Mouse (Mus musculus) cerebellum, adult 2 months (tissue): Measurements from ENCODE around the gene Extl2. TPM values are rescaled to one million over a fixed set of nuclear protein-coding genes. Genes with fewer than 3 reads are reported as not detected.

Experiments used
- DNase-seq, 2 experiments: peaks; one replicate each; pipeline ENCODE4 v3.0.0; 2021
- H3K27ac ChIP-seq: fragments of 200-500 bp; 2 replicates; pipeline ENCODE4 v1.5.1; 2012; ENCODE audit warnings: low read length, control low read depth, inconsistent platforms; ENCODE audit not compliant: insufficient read depth
- H3K27me3 ChIP-seq: fragments of 200-500 bp; 2 replicates; pipeline ENCODE4 v1.6.1; 2012; ENCODE audit warnings: inconsistent platforms, mild to moderate bottlenecking, low read length, moderate library complexity; ENCODE audit not compliant: control insufficient read depth, insufficient read depth
- H3K4me1 ChIP-seq: fragments of 200-500 bp; 2 replicates; pipeline ENCODE4 v1.6.1; 2011; ENCODE audit warnings: low read length; ENCODE audit not compliant: control insufficient read depth, insufficient read depth
- H3K4me3 ChIP-seq: fragments of 200-500 bp; replicated peaks from 2 replicates; pipeline ENCODE3; 2011; ENCODE audit warnings: mild to moderate bottlenecking, low read depth, low read length, control low read depth; ENCODE audit not compliant: insufficient read depth
- CTCF ChIP-seq: fragments of 200-500 bp; IDR thresholded peaks from 2 replicates; pipeline ENCODE4 v1.5.1; 2011; ENCODE audit warnings: low read depth, mild to moderate bottlenecking, control low read depth, low read length, moderate library complexity, borderline replicate concordance; ENCODE audit not compliant: insufficient read depth
- POLR2A ChIP-seq: fragments of 200-500 bp; IDR thresholded peaks from 2 replicates; pipeline ENCODE4 v1.6.1; 2011; ENCODE audit warnings: low read length, control low read depth, borderline replicate concordance; ENCODE audit not compliant: insufficient read depth
- WGBS: fragments of 180-500 bp; shearing (Covaris S2); methylation state at CpG from one replicate; pipeline ENCODE4 v1.1.7; 2018; 5-methylcytosine and 5-hydroxymethylcytosine counted together
- polyA plus RNA-seq: library from polyadenylated mRNA; depleted of rRNA; stranded (reverse); fragments of >200 nt; gene quantifications from 2 replicates; pipeline ENCODE4 v1.2.3, GENCODE M21; 2012

Extl2 gene
- polyA plus RNA-seq, 1 experiment: 70.0 TPM

GRCm38 (mm10) chr3:115992588-115992987, 14.7 kb upstream of the Extl2 start:
- no peak for DNase-seq
- Histone ChIP-seq H3K27me3 (no peaks in the 10 kb centered on the region), H3K4me1 (no peaks in the 10 kb centered on the region), H3K27ac (no peak overlapping the region), H3K4me3 (no peak overlapping the region)
- 89% methylated on average over 4 of the region's 4 CpGs for WGBS
- TF ChIP-seq POLR2A: no peak
- no peak for TF ChIP-seq CTCF

GRCm38 (mm10) chr3:115993025-115993424, 14.2 kb upstream of the Extl2 start:
- WGBS: 86% methylated on average over 10 of the region's 10 CpGs
- Histone ChIP-seq H3K27me3 (no peaks in the 10 kb centered on the region), H3K4me3 (no peak overlapping the region), H3K4me1 (no peaks in the 10 kb centered on the region), H3K27ac (no peak overlapping the region)
- no peak for TF ChIP-seq POLR2A
- TF ChIP-seq CTCF: no peak
- DNase-seq: no peak

- no peak for TF ChIP-seq CTCF
- no peak for TF ChIP-seq POLR2A
- H3K4me3 ChIP-seq: no peak overlapping the region
- H3K27ac ChIP-seq: no peak overlapping the region
- WGBS: 91% methylated on average over 5 of the region's 5 CpGs
- H3K4me1 ChIP-seq: no peaks in the 10 kb centered on the region
- DNase-seq: no peak
- H3K27me3 ChIP-seq: no peaks in the 10 kb centered on the region
Observed at GRCm38 (mm10) chr3:115996929-115997328, 10.3 kb upstream of the Extl2 start.

DNA sequence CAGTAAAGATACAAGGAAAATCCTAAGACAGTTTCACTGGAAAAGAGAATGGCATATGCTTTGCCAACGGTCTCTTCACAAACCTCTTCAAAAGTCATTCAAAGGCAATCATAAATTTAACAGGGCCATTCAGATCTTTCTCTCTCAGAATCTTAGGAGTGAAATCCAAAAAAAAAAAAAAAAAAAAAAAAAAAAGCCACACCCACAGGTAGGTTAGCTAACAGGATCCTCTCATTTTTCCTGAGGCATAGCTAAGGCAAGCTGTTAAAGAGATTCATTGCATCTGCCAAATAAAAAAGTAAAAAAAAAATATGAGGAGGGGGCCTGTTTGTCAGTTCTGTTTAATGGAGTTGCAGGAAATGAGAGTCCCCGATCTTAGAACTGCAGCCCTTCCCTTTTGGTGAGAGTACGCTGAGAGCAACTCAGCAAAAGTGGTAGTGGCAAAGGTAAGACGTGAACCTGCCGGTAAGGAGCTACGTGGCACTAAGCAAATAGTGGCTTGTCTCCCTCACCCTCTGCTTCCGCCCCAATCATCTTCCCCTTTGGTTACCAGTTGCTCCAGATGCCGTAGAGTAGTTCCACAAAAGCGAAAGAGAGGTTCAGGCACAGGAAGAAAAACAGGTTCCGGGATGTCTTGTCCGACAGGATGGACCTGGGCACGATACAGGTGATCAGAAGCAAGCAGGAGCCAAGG, 831 bp upstream of the Extl2 start:
- no peak for DNase-seq

DNA sequence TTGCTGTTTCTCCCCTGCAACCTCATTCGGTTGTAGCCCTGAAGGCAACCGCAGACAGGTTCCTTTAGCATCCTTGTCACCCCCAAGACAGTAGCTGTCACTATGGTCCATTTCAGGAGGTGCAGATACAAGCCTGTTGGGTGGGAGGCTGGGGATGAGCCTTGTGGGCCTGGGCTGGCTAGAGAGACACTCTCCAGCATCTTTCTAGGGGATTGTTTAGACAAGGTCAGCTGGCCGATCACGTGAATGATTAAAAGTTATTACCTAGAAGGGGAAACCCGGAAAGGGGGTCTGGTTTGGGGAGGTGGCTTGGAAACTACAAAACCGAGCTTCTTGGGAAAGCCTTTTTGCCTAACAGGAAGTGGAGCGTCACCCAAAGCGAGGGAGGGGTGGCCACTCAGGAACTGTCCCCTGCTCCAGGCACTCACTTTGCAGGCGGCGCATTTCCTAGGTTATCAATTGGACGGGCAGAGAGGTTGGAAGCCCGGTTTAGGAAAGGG, 729 bp downstream of the Extl2 start:
- Histone ChIP-seq H3K27me3 (no peaks in the 10 kb centered on the region), H3K4me1 (peaks cover under 1% of the 10 kb centered on the region; the same call in 1 of the 2 replicates), H3K4me3 (peak overlapping the region; percentile 87), H3K27ac (peak overlapping the region; percentile 79)
- WGBS: under 1% methylated on average over 12 of the region's 12 CpGs
- no peak for TF ChIP-seq CTCF
- TF ChIP-seq POLR2A: peak; percentile 55; the same call in 1 of the 2 replicates
- DNase-seq: peak; percentile 85 to 90

More for the DNA sequence above, 831 bp upstream of the Extl2 start:
- WGBS: 7% methylated on average over 12 of the region's 12 CpGs
- H3K27me3 ChIP-seq: no peaks in the 10 kb centered on the region
- H3K4me3 ChIP-seq: peak overlapping the region; percentile 87
- H3K4me1 ChIP-seq: no peaks in the 10 kb centered on the region
- H3K27ac ChIP-seq: peak overlapping the region; percentile 8; the same call in 1 of the 2 replicates
- TF ChIP-seq CTCF (no peak), POLR2A (no peak)

GRCm38 (mm10) chr3:116009622-116010344, 2.5 kb downstream of the Extl2 start:
- peak; percentile 48; the same call in 1 of the 2 replicates for TF ChIP-seq POLR2A
- TF ChIP-seq CTCF: no peak
- Histone ChIP-seq H3K27ac (peak overlapping the region; percentile 93), H3K4me3 (peak overlapping the region; percentile 87), H3K4me1 (peaks cover 10% of the 10 kb centered on the region), H3K27me3 (no peaks in the 10 kb centered on the region)
- DNase-seq: peak; percentile 56 to 79
- 20% methylated on average over 17 of the region's 17 CpGs for WGBS

DNA sequence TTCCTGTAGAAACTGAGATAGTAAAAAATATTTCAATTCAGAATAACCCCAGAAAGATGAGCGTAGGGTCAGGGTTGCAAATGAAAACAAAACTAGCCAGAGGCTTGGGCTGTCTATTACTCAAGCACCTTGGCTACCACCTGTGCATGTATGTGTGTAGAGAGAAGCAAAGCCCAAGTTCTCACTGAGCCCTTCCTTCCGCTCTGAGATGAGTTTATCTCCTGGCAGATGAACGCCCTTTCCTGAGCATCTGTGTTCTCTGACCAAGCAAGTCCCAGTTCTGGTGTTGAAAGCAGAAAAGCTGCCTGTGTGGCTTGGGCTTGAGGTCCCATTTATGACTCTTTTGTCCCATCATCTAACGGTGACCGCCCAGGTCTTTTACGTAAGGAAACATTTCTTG, 7.6 kb downstream of the Extl2 start:
- peak overlapping the region; percentile 86 for H3K27ac ChIP-seq
- peak in 1 of 2 experiments; percentile 33 for DNase-seq
- peaks cover 47% of the 10 kb centered on the region for H3K4me1 ChIP-seq
- TF ChIP-seq CTCF (no peak), POLR2A (no peak)
- WGBS: 68% methylated on average over 6 of the region's 6 CpGs
- no peak overlapping the region for H3K4me3 ChIP-seq
- H3K27me3 ChIP-seq: no peaks in the 10 kb centered on the region
